Mouse (Mus musculus) bone marrow macrophage, adult 2 months (primary cell): ENCODE measurements around the gene Pla2g6. TPM values are rescaled to one million over a fixed set of nuclear protein-coding genes. Genes with fewer than 3 reads are reported as not detected.
A peak's percentile ranks its signal among the peaks of the same experiment; 100 is the strongest.

Experiments
- H3K27ac ChIP-seq: 2 replicates; pipeline ENCODE4 v1.5.1; 2012; ENCODE audit warnings: low read depth, low read length; ENCODE audit not compliant: insufficient read depth
- H3K4me1 ChIP-seq: 2 replicates; pipeline ENCODE4 v1.6.1; 2012; ENCODE audit warnings: low read length; ENCODE audit not compliant: control insufficient read depth, insufficient read depth
- H3K4me3 ChIP-seq: 2 replicates; pipeline ENCODE4 v1.5.1; 2012; ENCODE audit warnings: mild to moderate bottlenecking, low read length, moderate library complexity; ENCODE audit not compliant: insufficient read depth
- CTCF ChIP-seq: IDR thresholded peaks from 2 replicates; pipeline ENCODE4 v1.5.1; 2012; ENCODE audit warnings: low read depth, mild to moderate bottlenecking, low read length, moderate library complexity
- POLR2A ChIP-seq: IDR thresholded peaks from 2 replicates; pipeline ENCODE4 v1.6.1; 2012; ENCODE audit warnings: mild to moderate bottlenecking, low read depth, low read length, borderline replicate concordance
- polyA plus RNA-seq: library from polyadenylated mRNA; stranded (reverse); fragments of >200 nt; gene quantifications from 2 replicates; pipeline ENCODE4 v1.2.4, GENCODE M21; 2012; ENCODE audit not compliant: missing spikeins, insufficient read depth, insufficient read length

The Pla2g6 gene
- polyA plus RNA-seq, 1 experiment, result 4.5 TPM

- peaks cover 33% of the 10 kb centered on the region for H3K4me1 ChIP-seq
- H3K27ac ChIP-seq, result no peak overlapping the region
- TF ChIP-seq POLR2A, result no peak
- no peak for TF ChIP-seq CTCF
- no peak overlapping the region for H3K4me3 ChIP-seq
These were observed 24.3 kb upstream of the Pla2g6 start for GRCm38 (mm10) chr15:79352479-79352878.

- Histone ChIP-seq H3K27ac (no peak overlapping the region), H3K4me1 (peaks cover 35% of the 10 kb centered on the region), H3K4me3 (no peak overlapping the region)
- TF ChIP-seq POLR2A (no peak), CTCF (no peak)
These were observed 23.2 kb upstream of the Pla2g6 start for GRCm38 (mm10) chr15:79351331-79351767.

- no peak overlapping the region for H3K4me3 ChIP-seq
- H3K27ac ChIP-seq, result no peak overlapping the region
- peaks cover 36% of the 10 kb centered on the region for H3K4me1 ChIP-seq
- TF ChIP-seq POLR2A (no peak), CTCF (no peak)
These were observed 22.7 kb upstream of the Pla2g6 start for GRCm38 (mm10) chr15:79350866-79351265.

GRCm38 (mm10) chr15:79348651-79349050 is 20.5 kb upstream of the Pla2g6 start:
- peaks cover 24% of the 10 kb centered on the region for H3K4me1 ChIP-seq
- H3K4me3 ChIP-seq, result peak overlapping the region; percentile 62
- H3K27ac ChIP-seq, result no peak overlapping the region
- no peak for TF ChIP-seq CTCF
- no peak for TF ChIP-seq POLR2A

GRCm38 (mm10) chr15:79347845-79348506 is 19.8 kb upstream of the Pla2g6 start:
- Histone ChIP-seq H3K27ac (no peak overlapping the region; the same call in 1 of the 2 replicates), H3K4me1 (peaks cover 21% of the 10 kb centered on the region), H3K4me3 (peak overlapping the region; percentile 62)
- TF ChIP-seq POLR2A (no peak), CTCF (no peak)

- Histone ChIP-seq H3K4me3 (peak overlapping the region; percentile 62), H3K27ac (no peak overlapping the region), H3K4me1 (peaks cover 26% of the 10 kb centered on the region)
- no peak for TF ChIP-seq CTCF
- no peak for TF ChIP-seq POLR2A
These were observed 19.1 kb upstream of the Pla2g6 start for GRCm38 (mm10) chr15:79347165-79347844.

GRCm38 (mm10) chr15:79346051-79346793 is 18.0 kb upstream of the Pla2g6 start, which contains the start of gene Maff:
TSS of gene Maff (plus strand) at chr15:79346621.
- Histone ChIP-seq H3K4me1 (peaks cover 26% of the 10 kb centered on the region), H3K27ac (no peak within 1 kb of the TSS), H3K4me3 (peak within 1 kb of the TSS; percentile 62)
- TF ChIP-seq CTCF (no peak), POLR2A (no peak)

GRCm38 (mm10) chr15:79344627-79345026 is 16.4 kb upstream of the Pla2g6 start:
- H3K27ac ChIP-seq, result no peak overlapping the region
- TF ChIP-seq CTCF (no peak), POLR2A (no peak)
- peaks cover 22% of the 10 kb centered on the region for H3K4me1 ChIP-seq
- no peak overlapping the region for H3K4me3 ChIP-seq

- H3K27ac ChIP-seq, result no peak overlapping the region
- H3K4me3 ChIP-seq, result no peak overlapping the region
- no peak for TF ChIP-seq POLR2A
- no peak for TF ChIP-seq CTCF
- H3K4me1 ChIP-seq, result peaks cover 20% of the 10 kb centered on the region
These were observed 14.6 kb upstream of the Pla2g6 start for GRCm38 (mm10) chr15:79342641-79343337.
